Mouse (Mus musculus) liver, embryonic 18 days (tissue): ENCODE data around the gene Trit1. TPM values are rescaled to one million over a fixed set of nuclear protein-coding genes. Genes with fewer than 3 reads are reported as not detected.

Source experiments
- polyA plus RNA-seq: library from polyadenylated mRNA; depleted of rRNA; stranded (reverse); fragments of >200 nt; gene quantifications from 2 replicates; pipeline ENCODE4 v1.2.3, GENCODE M21; 2012; rRNA removed

The Trit1 gene
- polyA plus RNA-seq: 4.5 and 5.4 TPM in 2 replicates

DNA sequence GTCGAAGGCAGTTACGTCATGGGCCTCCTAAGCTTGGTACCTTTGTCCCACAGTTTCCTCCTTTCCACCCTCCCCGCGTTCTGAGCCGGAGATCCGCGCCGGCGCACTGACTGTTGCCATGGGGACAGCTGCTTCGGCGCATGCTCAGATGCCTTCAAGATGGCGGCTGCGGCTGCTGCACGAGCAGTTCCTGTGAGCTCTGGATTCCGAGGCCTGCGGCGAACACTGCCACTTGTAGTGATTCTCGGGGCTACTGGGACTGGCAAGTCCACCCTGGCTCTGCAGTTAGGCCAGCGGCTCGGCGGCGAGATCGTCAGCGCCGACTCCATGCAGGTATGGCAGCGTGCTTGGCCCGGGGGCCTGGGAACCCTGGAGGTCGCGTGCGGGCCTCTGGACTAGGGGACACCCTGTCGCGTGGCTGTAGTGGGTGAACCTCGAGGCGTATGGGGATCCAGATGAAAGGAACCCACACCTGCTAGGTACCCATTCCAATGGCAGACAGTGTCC, at the start of gene Trit1:
Gene Trit1 (plus strand): TSS at position 147 of the 507 bp plus-strand sequence.

DNA sequence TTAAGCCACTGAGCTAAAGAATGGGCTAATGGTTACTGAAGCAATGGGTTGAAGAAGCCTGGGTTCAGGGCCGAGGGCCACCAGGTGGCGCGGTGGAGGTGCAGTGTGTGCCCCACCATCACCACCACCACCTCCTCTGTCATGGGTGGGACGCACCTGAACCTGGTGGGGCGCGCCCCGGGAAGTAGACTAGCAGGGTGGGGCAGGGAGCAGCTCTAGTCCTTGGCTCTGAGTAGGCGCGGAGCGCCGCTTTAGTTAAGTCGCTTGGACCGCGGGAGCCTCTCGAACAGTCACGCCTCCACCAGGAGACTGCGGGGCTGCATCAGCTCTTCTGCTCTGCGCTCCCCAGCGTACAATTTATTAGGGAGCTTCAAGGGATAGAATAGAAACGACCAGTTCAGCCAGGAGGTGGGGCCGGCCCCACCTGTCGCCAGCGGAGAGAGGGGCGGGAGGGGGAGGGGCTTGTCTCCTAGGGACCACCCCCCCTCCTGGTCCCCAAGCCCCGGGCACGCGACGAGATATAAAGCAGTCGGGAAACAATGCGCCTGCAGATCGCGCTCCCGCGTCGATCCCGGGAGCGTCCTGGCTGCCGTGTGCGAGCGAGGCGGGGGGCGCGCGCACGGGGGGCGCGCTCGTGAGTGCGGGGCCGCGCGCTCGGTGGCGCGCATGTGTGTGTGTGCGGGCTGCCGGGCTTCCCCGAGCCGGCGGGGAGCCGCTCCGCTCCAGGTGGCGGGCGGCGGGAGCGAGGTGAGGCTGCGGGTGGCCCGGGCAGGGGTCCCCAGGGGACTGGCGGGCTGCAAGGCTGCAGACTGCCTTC, 20.8 kb upstream of the Trit1 start, which contains the start of gene Mycl:
Gene Mycl (plus strand): TSS at position 249 of the 817 bp plus-strand sequence.

Other genes with a start within 250 kb of the Trit1 start
- gene Ppt1, start 180.4 kb upstream of the Trit1 start, polyA plus RNA-seq: 17.4 and 18.0 TPM in 2 replicates
- gene Cap1, start 130.5 kb upstream of the Trit1 start, polyA plus RNA-seq: 43.0 and 45.9 TPM in 2 replicates
- 0.07 and 0.08 TPM in 2 replicates for gene Mfsd2a, start 55.4 kb upstream of the Trit1 start, polyA plus RNA-seq
- gene Mycl, start 20.9 kb upstream of the Trit1 start, polyA plus RNA-seq: 0.82 and 0.99 TPM in 2 replicates
- gene Bmp8b, start 88.6 kb downstream of the Trit1 start, polyA plus RNA-seq: 0.22 and 0.24 TPM in 2 replicates
- 0.03 and 0.06 TPM in 2 replicates for gene Oxct2b, start 99.7 kb downstream of the Trit1 start, polyA plus RNA-seq
- 17.7 and 19.1 TPM in 2 replicates for gene Ppie, start 123.4 kb downstream of the Trit1 start, polyA plus RNA-seq
- 0.01 TPM in 1 of 2 replicates, not detected in the other for gene Hpcal4, start 166.6 kb downstream of the Trit1 start, polyA plus RNA-seq
- 0.02 TPM in 1 of 2 replicates, not detected in the other for gene Nt5c1a, start 184.9 kb downstream of the Trit1 start, polyA plus RNA-seq
- gene Heyl, start 217.0 kb downstream of the Trit1 start, polyA plus RNA-seq: 0.60 and 0.84 TPM in 2 replicates
- gene Pabpc4, start 245.8 kb downstream of the Trit1 start, polyA plus RNA-seq: 103 and 135 TPM in 2 replicates